Mouse (Mus musculus): ENCODE data around the gene Rab7. TPM values are rescaled to one million over a fixed set of nuclear protein-coding genes. Genes with fewer than 3 reads are reported as not detected.

Rab7 gene
- polyA plus RNA-seq (2015; fragmentation: Nextera tagmentation; extraction: Ambion mirVana), result 220 and 223 TPM in 2 replicates

GRCm38 (mm10) chr6:88044577-88045405 is at the start of gene Rab7:
TSS of gene Rab7 (minus strand) at chr6:88045270.
- WGBS, result under 1% methylated on average over 59 of the region's 82 CpGs
- H3K4me3 ChIP-seq (ENCODE audit: low read length), result peak within 1 kb of the TSS; percentile 93
- no peaks in the 10 kb centered on the region for H3K27me3 ChIP-seq (ENCODE audit: control insufficient read depth, insufficient read depth, low read depth, low read length)
- H3K9ac ChIP-seq (ENCODE audit: low read length), result peak within 1 kb of the TSS; percentile 96
- peak; percentile 99 for ATAC-seq (ENCODE audit: low read depth)
- H3K27ac ChIP-seq (ENCODE audit: low read length), result peak within 1 kb of the TSS; percentile 82
- H3K9me3 ChIP-seq (ENCODE audit: control insufficient read depth, low read length), result no peaks in the 10 kb centered on the region
- peaks cover 16% of the 10 kb centered on the region for H3K4me1 ChIP-seq (replicated peaks; ENCODE audit: control insufficient read depth, insufficient read depth, low read length)
- peak within 1 kb of the TSS; percentile 90 for H3K4me2 ChIP-seq (ENCODE audit: low read depth, low read length)
- no peaks in the 10 kb centered on the region for H3K36me3 ChIP-seq (ENCODE audit: control insufficient read depth, insufficient read depth, low read length)

DNA sequence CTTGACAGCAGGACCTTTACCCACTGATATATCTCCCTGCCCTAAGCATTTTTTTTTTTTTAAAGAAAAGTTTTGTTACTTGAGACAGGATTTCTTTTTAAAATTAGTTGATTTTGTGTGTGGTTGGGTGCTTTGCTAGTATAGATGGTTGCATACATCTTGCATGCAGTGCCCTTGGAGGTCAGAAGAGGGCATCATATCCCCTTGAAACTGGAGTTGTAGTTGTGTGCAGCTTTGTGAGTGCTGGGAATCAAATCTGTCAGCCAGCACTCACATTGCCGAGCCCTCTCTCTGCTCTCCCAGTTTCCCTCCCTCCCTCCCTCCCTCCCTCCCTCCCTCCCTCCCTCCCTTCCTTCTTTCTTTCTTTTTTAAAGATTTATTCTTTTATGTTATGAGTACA is 43.9 kb upstream of the Rab7 start:
- WGBS, result 19% methylated on average over 1 of the region's 1 CpGs

DNA sequence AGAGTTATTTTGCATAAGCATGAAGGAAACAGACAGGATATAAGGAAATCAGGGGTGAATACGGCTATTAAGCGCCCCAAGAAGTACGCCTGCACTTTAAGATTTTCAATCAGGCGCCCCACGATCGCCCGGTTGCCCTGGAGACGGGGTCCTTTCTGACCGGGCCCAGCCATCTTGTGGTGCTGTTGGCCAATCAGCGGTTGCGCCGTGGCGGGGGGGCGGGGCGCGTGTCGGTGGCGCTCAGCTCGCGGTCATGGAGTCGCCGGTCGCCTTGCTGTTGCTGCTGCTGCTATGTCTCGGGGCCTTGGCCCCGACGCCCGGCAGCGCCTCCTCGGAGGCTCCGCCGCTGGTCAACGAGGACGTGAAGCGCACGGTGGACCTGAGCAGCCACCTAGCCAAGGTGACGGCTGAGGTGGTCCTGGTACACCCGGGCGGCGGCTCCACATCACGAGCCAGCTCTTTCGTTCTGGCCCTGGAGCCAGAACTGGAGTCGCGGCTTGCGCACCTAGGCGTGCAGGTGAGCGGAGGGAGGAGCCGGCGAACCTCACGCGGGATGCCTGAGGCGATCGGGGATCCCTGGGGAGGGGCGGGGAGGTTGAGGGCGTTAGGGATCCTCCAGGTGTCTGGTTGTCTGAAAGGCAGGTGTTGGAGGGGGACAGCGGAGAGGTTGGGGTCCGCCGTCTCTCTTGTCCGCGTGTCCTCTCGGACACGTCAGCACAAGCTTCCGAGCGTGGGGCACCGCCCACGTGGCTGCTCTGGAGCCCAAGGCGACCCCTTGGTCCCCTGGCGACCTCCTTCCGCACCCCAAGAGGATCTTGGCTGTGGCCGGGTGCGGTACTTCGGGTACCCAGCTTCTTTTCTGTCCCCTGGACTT is 39.4 kb upstream of the Rab7 start, which contains the start of gene Rpn1:
TSS of gene Rpn1 (plus strand) at position 205 of the 874 bp plus-strand sequence.
- H3K27me3 ChIP-seq (ENCODE audit: control insufficient read depth, insufficient read depth, low read depth, low read length), result peaks cover 2% of the 10 kb centered on the region; the same call in 1 of the 2 replicates
- H3K36me3 ChIP-seq (ENCODE audit: control insufficient read depth, insufficient read depth, low read length), result peaks cover 5% of the 10 kb centered on the region
- no peaks in the 10 kb centered on the region for H3K9me3 ChIP-seq (ENCODE audit: control insufficient read depth, low read length)
- H3K4me1 ChIP-seq (replicated peaks; ENCODE audit: control insufficient read depth, insufficient read depth, low read length), result peaks cover 14% of the 10 kb centered on the region
- H3K4me3 ChIP-seq (ENCODE audit: low read length), result peak within 1 kb of the TSS; percentile 99
- peak within 1 kb of the TSS; percentile 74 for H3K27ac ChIP-seq (ENCODE audit: low read length)
- peak within 1 kb of the TSS; percentile 66 for H3K4me2 ChIP-seq (ENCODE audit: low read depth, low read length)
- peak; percentile 99 for ATAC-seq (ENCODE audit: low read depth)
- under 1% methylated on average over 71 of the region's 71 CpGs for WGBS
- peak within 1 kb of the TSS; percentile 96 for H3K9ac ChIP-seq (ENCODE audit: low read length)

More for the DNA sequence above, 43.9 kb upstream of the Rab7 start:
- ATAC-seq (ENCODE audit: low read depth), result no peak
- no peaks in the 10 kb centered on the region for H3K9me3 ChIP-seq (ENCODE audit: control insufficient read depth, low read length)
- no peaks in the 10 kb centered on the region for H3K27me3 ChIP-seq (ENCODE audit: control insufficient read depth, insufficient read depth, low read depth, low read length)
- peaks cover 40% of the 10 kb centered on the region for H3K36me3 ChIP-seq (ENCODE audit: control insufficient read depth, insufficient read depth, low read length)
- H3K4me3 ChIP-seq (ENCODE audit: low read length), result no peak overlapping the region
- no peak overlapping the region for H3K27ac ChIP-seq (ENCODE audit: low read length)
- H3K4me1 ChIP-seq (replicated peaks; ENCODE audit: control insufficient read depth, insufficient read depth, low read length), result peaks cover 11% of the 10 kb centered on the region
- no peak overlapping the region for H3K4me2 ChIP-seq (ENCODE audit: low read depth, low read length)
- H3K9ac ChIP-seq (ENCODE audit: low read length), result no peak overlapping the region

DNA sequence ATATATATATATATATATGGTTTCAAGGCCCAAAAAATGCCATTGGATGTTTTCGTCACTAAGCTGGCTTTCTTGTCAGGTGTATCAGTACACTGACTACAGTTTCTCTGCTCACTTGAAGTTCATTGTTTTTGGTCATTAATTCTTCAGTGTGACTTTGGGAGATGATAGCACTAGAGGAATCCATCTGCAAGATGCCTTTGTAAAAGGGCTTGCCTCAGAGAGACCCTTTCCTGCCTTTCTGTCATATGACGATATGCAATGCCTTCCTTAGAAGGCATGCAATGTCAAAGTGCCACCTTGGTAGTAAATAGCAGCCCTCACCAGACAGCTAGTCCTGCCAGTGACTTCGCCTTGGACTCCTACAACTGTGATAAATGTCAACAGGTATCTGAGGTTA is 38.6 kb upstream of the Rab7 start:
- Histone ChIP-seq H3K4me2 (ENCODE audit: low read depth, low read length) (peak overlapping the region; percentile 59), H3K4me1 (replicated peaks; ENCODE audit: control insufficient read depth, insufficient read depth, low read length) (peaks cover 14% of the 10 kb centered on the region), H3K36me3 (ENCODE audit: control insufficient read depth, insufficient read depth, low read length) (peaks cover 4% of the 10 kb centered on the region), H3K9ac (ENCODE audit: low read length) (no peak overlapping the region), H3K27me3 (ENCODE audit: control insufficient read depth, insufficient read depth, low read depth, low read length) (peaks cover 2% of the 10 kb centered on the region; the same call in 1 of the 2 replicates), H3K9me3 (ENCODE audit: control insufficient read depth, low read length) (no peaks in the 10 kb centered on the region), H3K4me3 (ENCODE audit: low read length) (peak overlapping the region; percentile 99), H3K27ac (ENCODE audit: low read length) (no peak overlapping the region)
- WGBS, result 62% methylated on average over 3 of the region's 3 CpGs
- ATAC-seq (ENCODE audit: low read depth), result no peak

DNA sequence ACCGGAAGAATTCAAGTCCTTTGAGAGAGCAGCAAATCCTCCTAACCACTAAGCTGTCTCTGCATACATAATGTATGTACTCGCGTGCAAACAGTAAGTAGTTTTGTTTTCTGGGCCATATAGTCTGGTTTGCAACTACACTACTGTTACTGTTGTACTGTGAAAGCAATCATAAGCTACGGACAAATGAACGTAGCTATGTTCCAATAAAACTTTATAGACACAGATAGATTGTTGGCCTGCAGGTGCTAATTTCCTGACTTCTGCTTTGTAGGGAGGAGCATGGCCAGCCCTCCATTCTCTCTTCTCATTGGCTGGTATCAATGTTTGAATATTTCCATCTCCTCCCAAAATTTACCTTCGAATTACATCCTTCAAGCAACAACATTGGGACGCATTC is 38.0 kb upstream of the Rab7 start:
- no peak for ATAC-seq (ENCODE audit: low read depth)
- Histone ChIP-seq H3K27ac (ENCODE audit: low read length) (no peak overlapping the region), H3K4me1 (replicated peaks; ENCODE audit: control insufficient read depth, insufficient read depth, low read length) (peaks cover 14% of the 10 kb centered on the region), H3K4me2 (ENCODE audit: low read depth, low read length) (no peak overlapping the region), H3K4me3 (ENCODE audit: low read length) (no peak overlapping the region), H3K27me3 (ENCODE audit: control insufficient read depth, insufficient read depth, low read depth, low read length) (peaks cover 2% of the 10 kb centered on the region; the same call in 1 of the 2 replicates), H3K9ac (ENCODE audit: low read length) (no peak overlapping the region), H3K36me3 (ENCODE audit: control insufficient read depth, insufficient read depth, low read length) (no peaks in the 10 kb centered on the region), H3K9me3 (ENCODE audit: control insufficient read depth, low read length) (no peaks in the 10 kb centered on the region)
- 85% methylated on average over 7 of the region's 7 CpGs for WGBS

DNA sequence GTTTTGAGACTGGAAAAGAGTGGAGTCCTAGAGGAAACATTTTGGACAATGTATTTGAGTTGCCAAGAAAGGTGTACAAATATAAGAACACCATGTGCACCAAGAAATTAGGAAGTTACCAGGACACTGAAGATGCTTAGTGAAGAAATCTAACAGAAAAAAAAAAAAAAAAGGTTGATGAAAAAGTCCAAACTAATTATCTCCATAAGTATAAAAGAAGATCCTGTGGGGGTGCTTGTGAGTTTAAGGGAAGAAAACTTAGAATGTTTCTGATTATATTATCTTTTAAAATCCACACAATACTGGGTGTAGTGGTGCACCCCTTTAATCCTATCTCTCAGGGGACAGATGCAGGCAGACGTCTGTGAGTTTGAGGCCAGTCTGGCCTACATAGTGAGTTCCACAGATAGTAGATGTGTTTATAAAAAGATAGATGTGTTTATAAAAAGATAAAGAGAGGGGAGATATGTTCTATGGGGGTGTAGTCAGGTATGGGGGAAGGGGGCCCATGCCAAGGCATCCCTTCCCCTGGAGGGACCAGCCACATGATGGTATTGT is 31.0 kb upstream of the Rab7 start:
- WGBS, result 59% methylated on average over 1 of the region's 1 CpGs
- no peak overlapping the region; the same call in 1 of the 2 replicates for H3K27ac ChIP-seq (ENCODE audit: low read length)
- no peak overlapping the region for H3K9ac ChIP-seq (ENCODE audit: low read length)
- H3K36me3 ChIP-seq (ENCODE audit: control insufficient read depth, insufficient read depth, low read length), result no peaks in the 10 kb centered on the region
- H3K9me3 ChIP-seq (ENCODE audit: control insufficient read depth, low read length), result no peaks in the 10 kb centered on the region
- H3K4me3 ChIP-seq (ENCODE audit: low read length), result no peak overlapping the region
- ATAC-seq (ENCODE audit: low read depth), result no peak
- H3K4me1 ChIP-seq (replicated peaks; ENCODE audit: control insufficient read depth, insufficient read depth, low read length), result no peaks in the 10 kb centered on the region; the same call in 1 of the 2 replicates
- peaks cover 3% of the 10 kb centered on the region; the same call in 1 of the 2 replicates for H3K27me3 ChIP-seq (ENCODE audit: control insufficient read depth, insufficient read depth, low read depth, low read length)
- H3K4me2 ChIP-seq (ENCODE audit: low read depth, low read length), result no peak overlapping the region

DNA sequence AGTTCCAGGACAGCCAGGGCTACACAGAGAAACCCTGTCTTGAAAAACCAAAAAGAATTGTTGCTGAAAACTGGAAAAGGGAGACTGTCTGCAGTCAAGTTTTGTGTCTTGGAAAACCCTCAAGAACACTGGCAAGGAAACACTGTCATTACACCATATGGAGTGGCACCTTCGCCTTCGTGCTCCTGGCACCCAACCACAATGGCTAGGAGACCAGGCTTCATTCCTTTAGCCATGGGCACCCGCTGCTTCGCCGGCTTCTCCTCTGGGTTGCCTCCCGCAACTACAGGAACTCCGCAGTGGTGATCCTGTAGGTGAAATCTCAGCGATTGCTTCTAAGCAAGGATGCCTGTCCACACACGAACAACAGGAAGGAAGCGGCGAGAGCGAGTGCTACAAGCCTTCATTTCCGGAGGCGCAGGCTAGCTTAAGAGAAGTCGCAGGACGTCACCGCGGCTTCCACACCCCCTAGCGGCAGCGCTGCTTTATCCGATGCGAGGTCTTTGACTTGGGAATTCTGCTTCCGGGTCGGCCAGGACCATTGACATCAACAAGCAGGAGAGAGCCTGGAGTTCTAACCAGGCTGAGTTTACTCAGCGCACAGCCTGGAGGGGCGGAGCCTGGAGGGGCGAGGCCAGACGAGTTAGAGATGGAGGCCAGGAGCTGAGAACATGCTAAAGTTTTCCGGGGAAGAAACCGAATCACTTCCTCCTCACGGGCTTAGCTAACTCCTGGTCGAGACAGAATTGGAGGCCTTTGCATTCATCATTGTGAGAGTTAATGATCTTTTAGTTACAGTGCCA is 29.9 kb upstream of the Rab7 start:
- peak overlapping the region; percentile 79 for H3K9ac ChIP-seq (ENCODE audit: low read length)
- no peaks in the 10 kb centered on the region; the same call in 1 of the 2 replicates for H3K4me1 ChIP-seq (replicated peaks; ENCODE audit: control insufficient read depth, insufficient read depth, low read length)
- peak overlapping the region; percentile 92 for H3K27ac ChIP-seq (ENCODE audit: low read length)
- H3K4me3 ChIP-seq (ENCODE audit: low read length), result peak overlapping the region; percentile 58
- H3K27me3 ChIP-seq (ENCODE audit: control insufficient read depth, insufficient read depth, low read depth, low read length), result 0 out of 2 replicates have a peak, but pooled peaks cover 3% of the 10 kb centered on the region
- H3K9me3 ChIP-seq (ENCODE audit: control insufficient read depth, low read length), result no peaks in the 10 kb centered on the region
- H3K4me2 ChIP-seq (ENCODE audit: low read depth, low read length), result peak overlapping the region; percentile 91
- peak; percentile 100 for ATAC-seq (ENCODE audit: low read depth)
- H3K36me3 ChIP-seq (ENCODE audit: control insufficient read depth, insufficient read depth, low read length), result no peaks in the 10 kb centered on the region
- 3% methylated on average over 32 of the region's 32 CpGs for WGBS

- Histone ChIP-seq H3K36me3 (ENCODE audit: control insufficient read depth, insufficient read depth, low read length) (no peaks in the 10 kb centered on the region), H3K27ac (ENCODE audit: low read length) (no peak overlapping the region), H3K4me3 (ENCODE audit: low read length) (no peak overlapping the region), H3K4me2 (ENCODE audit: low read depth, low read length) (no peak overlapping the region), H3K27me3 (ENCODE audit: control insufficient read depth, insufficient read depth, low read depth, low read length) (0 out of 2 replicates have a peak, but pooled peaks cover 3% of the 10 kb centered on the region), H3K4me1 (replicated peaks; ENCODE audit: control insufficient read depth, insufficient read depth, low read length) (no peaks in the 10 kb centered on the region; the same call in 1 of the 2 replicates), H3K9ac (ENCODE audit: low read length) (no peak overlapping the region), H3K9me3 (ENCODE audit: control insufficient read depth, low read length) (no peaks in the 10 kb centered on the region)
- 69% methylated on average over 5 of the region's 5 CpGs for WGBS
- ATAC-seq (ENCODE audit: low read depth), result no peak
These were observed 26.1 kb upstream of the Rab7 start for GRCm38 (mm10) chr6:88071216-88071615.
